Mouse (Mus musculus): ENCODE results near the gene Ankdd1a.

Ankdd1a gene

DNA sequence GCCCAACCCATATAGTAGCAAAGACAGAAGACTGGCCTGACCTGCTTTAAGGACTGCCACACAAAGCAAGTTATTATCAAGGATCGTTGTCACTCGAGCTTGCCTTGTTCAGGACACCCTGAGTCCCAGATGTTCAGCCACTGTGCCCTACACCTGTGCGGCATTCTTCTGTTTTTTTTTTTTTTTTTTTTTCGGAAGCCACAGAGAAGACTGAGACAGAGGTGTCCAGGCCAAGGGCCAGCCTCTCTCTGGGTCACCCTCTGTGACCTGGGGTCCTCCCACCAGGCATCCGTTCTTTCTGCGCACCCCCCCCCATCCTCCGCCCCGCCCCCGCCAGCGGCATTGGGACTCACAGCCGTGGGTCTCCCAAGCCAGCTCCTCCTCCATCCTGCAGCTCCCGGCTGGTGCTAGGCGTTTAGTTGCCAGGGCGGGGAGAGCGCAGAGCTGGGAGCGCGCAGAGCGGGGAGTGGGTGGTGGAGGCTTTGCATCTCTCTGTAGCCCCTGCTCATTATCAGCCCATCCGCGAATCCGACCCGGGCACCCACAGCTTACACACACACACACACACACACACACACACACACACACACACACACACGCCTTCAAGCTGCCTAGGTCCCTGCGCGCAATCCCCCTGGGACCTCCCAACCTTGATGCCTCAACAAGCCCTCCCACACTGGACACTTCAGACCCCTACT lies at the start of gene Ankdd1a:
Gene Ankdd1a, minus strand, starts transcription at position 387 of the 698 bp plus-strand sequence.
- in situ Hi-C loops (cut with MboI) = loop anchor here (5.0 kb wide), 2 partner anchors 62 to 142 kb away; partner anchors contain the start of gene Plekho2

DNA sequence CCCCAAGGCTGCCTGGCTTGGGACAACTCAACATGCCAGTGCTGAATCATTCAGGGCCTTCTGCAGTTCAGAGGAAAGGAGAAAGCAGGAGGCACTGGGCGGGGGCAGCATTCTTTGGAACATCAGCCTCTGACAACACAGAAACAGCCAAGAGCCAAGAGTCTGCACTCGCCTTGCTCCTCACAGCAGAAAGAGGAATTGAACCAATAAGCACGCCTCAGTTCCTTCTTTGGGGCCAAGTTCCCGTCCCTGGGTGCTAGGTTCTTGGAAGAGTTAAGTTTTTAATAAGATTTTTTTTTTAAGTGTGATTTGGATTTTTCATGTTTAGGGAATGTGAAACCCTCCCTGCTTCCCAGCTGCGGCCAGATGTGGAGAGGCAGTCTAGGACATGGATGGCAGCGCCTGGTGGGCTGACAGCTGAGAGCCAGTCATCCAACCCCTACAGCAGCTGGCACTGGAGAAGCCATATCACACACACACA lies 49.5 kb upstream of the Ankdd1a start:
- in situ Hi-C loops (cut with MboI) = no loop called here

GRCm38 (mm10) chr9:65568787-65569186 lies 48.8 kb upstream of the Ankdd1a start:
- in situ Hi-C loops (cut with MboI) = no loop called here

GRCm38 (mm10) chr9:65564698-65565097 lies 44.7 kb upstream of the Ankdd1a start:
- in situ Hi-C loops (cut with MboI) = no loop called here

DNA sequence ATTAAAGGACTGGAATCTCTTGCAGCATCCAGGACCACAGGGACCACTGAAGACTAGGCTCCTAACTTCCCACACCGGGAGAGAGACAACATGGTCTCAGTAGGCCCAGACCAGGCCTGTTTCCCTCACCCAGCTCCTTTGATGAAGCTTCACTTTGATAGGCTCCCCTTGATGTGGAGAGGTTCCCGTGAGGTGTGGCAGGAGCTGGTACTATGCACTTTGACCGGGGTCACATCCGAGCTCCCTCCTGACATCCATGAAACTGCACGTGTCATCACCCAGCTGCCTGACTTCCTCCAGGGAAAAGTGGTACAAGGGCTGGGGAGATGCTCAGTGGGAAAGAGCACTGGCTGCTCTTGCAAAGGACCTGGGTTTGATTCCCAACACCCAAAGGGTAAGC lies 43.1 kb upstream of the Ankdd1a start:
- in situ Hi-C loops (cut with MboI) = no loop called here

DNA sequence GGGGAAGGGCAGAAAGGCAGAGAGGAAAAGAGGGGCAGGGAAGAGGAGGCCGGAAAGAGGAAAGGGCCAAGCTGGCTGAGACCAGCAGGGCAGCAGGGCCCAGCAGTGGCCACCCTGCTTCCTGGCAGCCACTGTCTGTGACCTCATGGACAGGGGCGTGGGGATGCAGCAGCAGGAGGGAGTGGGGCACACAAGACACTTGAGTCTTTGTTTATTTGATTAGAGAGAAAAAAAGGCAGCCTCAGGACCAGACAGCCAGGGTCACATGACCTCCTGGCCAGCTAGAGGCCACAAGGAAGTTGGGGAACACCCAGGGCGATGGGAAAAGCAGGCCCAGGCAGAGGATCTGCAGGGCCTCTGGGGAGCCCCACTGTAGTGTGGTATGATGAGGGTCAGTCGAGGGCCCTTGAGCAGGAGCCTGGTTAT lies 42.1 kb upstream of the Ankdd1a start:
- in situ Hi-C loops (cut with MboI) = no loop called here

DNA sequence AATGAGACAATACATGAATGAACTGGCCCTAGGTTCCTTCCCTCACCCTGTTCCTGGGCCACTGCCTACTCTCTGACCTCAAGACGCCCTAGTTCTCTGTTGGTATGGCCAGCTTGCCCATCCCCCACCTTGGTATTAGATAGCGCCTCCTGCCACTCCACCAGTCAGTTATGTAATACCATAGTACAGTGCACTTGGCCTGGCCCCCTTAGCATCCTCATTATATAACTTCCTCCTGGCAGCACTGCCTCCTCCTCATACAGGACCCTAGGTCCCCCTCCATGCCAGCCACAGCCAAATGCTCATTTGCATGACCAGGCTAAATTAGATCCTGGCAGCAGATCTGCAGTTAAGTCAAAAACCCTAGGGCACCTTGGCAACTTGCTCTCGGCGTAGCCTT lies 41.0 kb upstream of the Ankdd1a start:
- in situ Hi-C loops (cut with MboI) = no loop called here

GRCm38 (mm10) chr9:65558806-65559205 lies 38.8 kb upstream of the Ankdd1a start:
- in situ Hi-C loops (cut with MboI) = no loop called here

DNA sequence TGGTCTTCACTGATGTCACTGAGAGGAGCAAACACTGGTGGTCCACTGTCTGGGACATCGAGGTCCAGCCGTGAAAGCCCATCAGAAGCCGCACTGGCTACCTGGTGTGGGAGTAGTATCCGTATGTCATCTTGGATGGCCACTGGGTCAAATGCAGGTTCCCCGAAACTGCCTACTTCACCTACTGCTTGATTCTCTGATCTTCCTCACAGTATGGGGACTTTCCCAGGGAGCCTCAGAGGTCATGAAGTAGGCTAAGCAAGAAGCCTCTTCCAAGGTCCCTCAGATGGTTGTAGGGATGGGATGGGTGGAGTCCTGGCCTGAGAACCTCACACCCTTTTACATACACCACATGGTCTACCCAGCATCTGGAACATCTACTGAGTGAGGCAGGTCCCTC lies 37.0 kb upstream of the Ankdd1a start:
- in situ Hi-C loops (cut with MboI) = no loop called here

- in situ Hi-C loops (cut with MboI) = no loop called here
Observed at GRCm38 (mm10) chr9:65556349-65556748, 36.4 kb upstream of the Ankdd1a start.

GRCm38 (mm10) chr9:65555621-65556020 lies 35.6 kb upstream of the Ankdd1a start:
- in situ Hi-C loops (cut with MboI) = no loop called here

DNA sequence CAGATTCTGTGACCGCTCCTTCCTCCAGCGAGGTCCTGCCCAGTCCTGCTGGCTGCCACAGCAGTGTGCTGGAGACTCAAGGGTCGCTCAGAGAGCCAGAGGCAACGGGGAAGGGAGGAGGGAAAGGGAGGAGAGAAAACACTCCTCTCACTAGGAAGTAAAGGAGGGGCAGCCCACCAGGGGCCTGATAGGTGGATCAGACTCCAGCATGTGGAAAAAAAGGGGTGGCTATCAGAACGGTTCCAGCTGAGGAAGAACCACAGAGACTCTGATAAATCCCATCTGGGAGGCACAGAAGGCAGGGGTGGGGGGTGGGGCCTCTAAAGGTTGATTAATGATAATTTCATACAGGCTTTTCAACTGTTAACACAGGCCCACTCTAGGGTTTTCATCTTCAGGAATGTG lies 35.0 kb upstream of the Ankdd1a start:
- in situ Hi-C loops (cut with MboI) = no loop called here

- in situ Hi-C loops (cut with MboI) = no loop called here
Observed at GRCm38 (mm10) chr9:65552711-65553110, 32.7 kb upstream of the Ankdd1a start.

DNA sequence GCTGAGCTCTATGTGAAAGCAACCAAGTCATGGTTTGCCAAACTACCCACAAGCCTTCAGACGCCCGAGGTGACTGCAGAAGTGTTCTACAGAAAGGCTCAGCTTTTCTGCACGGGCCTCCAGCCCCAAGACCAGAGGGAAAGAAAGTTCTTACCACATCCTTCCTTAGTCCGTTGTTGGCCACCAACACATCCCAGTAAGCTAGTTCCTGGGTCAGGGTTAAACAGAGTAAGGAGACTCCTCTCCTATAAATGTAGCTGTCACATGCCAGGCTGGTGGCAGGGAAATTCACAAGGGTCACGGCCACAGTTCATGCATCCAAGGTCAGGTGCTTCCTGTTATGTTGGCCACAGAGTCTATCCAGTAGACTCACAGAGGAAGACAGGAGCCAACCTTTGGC lies 32.1 kb upstream of the Ankdd1a start:
- in situ Hi-C loops (cut with MboI) = no loop called here

- in situ Hi-C loops (cut with MboI) = no loop called here
Observed at GRCm38 (mm10) chr9:65551035-65551434, 31.0 kb upstream of the Ankdd1a start.

- in situ Hi-C loops (cut with MboI) = no loop called here
Observed at GRCm38 (mm10) chr9:65550079-65550831, 30.3 kb upstream of the Ankdd1a start.

DNA sequence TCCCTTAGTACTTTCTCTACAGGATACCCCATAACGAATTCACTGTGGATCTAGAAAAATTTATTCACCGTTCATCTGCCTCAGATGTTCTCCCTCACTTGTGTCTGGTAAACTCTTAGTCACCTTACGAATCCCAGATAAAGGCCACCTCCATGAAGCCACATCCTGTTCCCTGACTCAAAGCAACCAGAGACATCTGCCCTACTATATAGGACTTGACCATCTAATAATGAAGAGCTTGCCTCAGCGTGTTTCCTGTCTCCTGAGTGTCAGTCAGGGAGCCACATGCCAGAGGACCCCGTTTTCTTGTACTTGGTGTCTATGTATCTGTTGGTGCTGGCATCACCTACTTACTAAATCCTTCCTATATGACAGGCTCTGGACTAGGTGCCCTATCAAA lies 29.6 kb upstream of the Ankdd1a start:
- in situ Hi-C loops (cut with MboI) = no loop called here

DNA sequence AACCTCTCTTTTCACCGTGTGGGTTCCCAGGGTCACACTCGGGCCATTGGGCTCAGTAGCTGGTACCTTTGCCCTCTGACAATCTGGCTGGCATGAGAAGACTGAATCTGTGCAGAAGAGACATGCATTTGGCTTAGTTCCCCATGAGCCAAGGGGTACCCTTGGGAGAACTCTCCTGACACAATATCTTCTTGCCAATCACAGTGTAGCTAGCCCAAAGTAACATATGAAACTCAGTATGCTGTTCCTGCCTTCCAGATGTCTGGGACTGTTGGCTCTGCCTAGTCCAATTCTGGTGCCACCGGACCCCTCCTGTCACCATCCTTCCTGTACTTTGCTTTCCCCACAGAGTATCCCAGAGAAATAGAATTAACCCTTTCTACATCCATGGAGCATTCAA lies 29.1 kb upstream of the Ankdd1a start:
- in situ Hi-C loops (cut with MboI) = no loop called here

- in situ Hi-C loops (cut with MboI) = no loop called here
Observed at GRCm38 (mm10) chr9:65548311-65548710, 28.3 kb upstream of the Ankdd1a start.

DNA sequence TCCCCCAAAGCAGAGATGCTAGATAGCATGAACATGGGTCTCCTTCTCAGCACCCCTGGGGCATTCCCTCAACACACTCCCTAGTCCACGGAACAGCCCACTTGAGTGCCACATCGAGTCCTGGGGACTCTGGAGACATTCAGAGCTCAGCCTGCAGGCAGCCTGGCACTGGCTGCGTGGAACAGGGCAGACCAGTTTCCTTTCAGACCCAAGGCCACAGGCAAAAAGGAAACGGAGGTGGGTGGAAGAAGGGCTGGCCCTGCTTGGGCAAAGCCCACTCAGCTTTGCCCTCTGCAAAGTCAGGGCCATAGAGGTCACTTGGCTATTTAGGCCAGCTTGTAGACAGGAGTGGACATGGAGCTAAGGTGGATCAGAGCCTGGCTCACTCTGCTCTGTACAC lies 27.9 kb upstream of the Ankdd1a start:
- in situ Hi-C loops (cut with MboI) = no loop called here

- in situ Hi-C loops (cut with MboI) = no loop called here
Observed at GRCm38 (mm10) chr9:65547111-65547510, 27.1 kb upstream of the Ankdd1a start.

DNA sequence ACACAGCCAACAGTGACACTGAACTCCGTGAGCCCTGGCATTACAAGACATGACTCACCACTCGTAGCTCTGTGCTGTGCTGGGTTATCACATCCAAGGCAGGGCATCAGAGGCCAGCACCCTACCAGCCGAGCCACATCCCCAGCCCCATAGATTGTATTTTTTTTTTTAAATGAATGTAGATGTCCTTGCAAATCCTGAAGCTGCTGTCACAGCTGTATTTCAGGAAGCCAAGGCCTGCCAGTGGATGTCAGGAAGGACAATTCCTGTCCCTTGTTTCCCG lies 26.4 kb upstream of the Ankdd1a start:
- in situ Hi-C loops (cut with MboI) = no loop called here

GRCm38 (mm10) chr9:65545635-65546412 lies 25.8 kb upstream of the Ankdd1a start:
- in situ Hi-C loops (cut with MboI) = no loop called here
